Mouse (Mus musculus) CH12.LX (cell line): Measurements from ENCODE around the gene Mdc1. TPM values are rescaled to one million over a fixed set of nuclear protein-coding genes. Genes with fewer than 3 reads are reported as not detected.
A peak's percentile ranks its signal among the peaks of the same experiment; 100 is the strongest.

Experiments used
- DNase-seq: peaks from one replicate; pipeline ENCODE4 v3.0.0-alpha.2; 2013; ENCODE audit errors: extremely low read depth
- H3K27ac ChIP-seq: 2 replicates; pipeline ENCODE4 v1.5.1; 2012; ENCODE audit warnings: low read depth, mild to moderate bottlenecking, control low read depth, moderate library complexity; ENCODE audit not compliant: insufficient read depth
- H3K27me3 ChIP-seq: replicated peaks from 2 replicates; pipeline ENCODE3; 2012; ENCODE audit warnings: inconsistent platforms
- H3K36me3 ChIP-seq, 2 experiments: replicated peaks in 1 of 2; 2 replicates each; pipeline versions ENCODE3 to v1.6.1; 2012; ENCODE audit warnings: inconsistent platforms in 1 of 2, low read length in 1 of 2, mild to moderate bottlenecking in 1 of 2, mixed read lengths in 1 of 2, moderate library complexity in 1 of 2; ENCODE audit not compliant: control insufficient read depth in 1 of 2, insufficient read depth in 1 of 2
- H3K4me1 ChIP-seq, 2 experiments: 2 replicates each; pipeline ENCODE4 v1.6.1; 2012; ENCODE audit warnings: inconsistent platforms in 1 of 2, moderate library complexity in 1 of 2; ENCODE audit not compliant: insufficient read depth in 2 of 2, control insufficient read depth in 1 of 2
- H3K4me2 ChIP-seq: 2 replicates; pipeline ENCODE4 v1.6.1; 2012; ENCODE audit warnings: low read depth, mild to moderate bottlenecking, control low read depth; ENCODE audit not compliant: poor library complexity, insufficient read depth, severe bottlenecking
- H3K4me3 ChIP-seq, 3 experiments: fragments of 150-350 bp in 1 of 3; sonication (generic) in 1 of 3; replicated peaks in 1 of 3; 2 replicates each; pipeline versions ENCODE3 to v1.5.1; 2011 to 2012; ENCODE audit warnings: low read depth in 2 of 3, low read length in 2 of 3, mild to moderate bottlenecking in 2 of 3, moderate library complexity in 2 of 3, control low read depth in 1 of 3, improper control_type of control experiment in 1 of 3, inconsistent platforms in 1 of 3, mixed read lengths in 1 of 3; ENCODE audit not compliant: poor library complexity in 1 of 3
- H3K79me2 ChIP-seq: replicated peaks from 2 replicates; pipeline ENCODE4 v1.6.1; 2012; ENCODE audit warnings: mild to moderate bottlenecking, moderate library complexity; ENCODE audit not compliant: control insufficient read depth, poor library complexity, insufficient read depth, severe bottlenecking; ENCODE audit errors: extremely low read depth
- H3K9ac ChIP-seq: 2 replicates; pipeline ENCODE4 v1.6.1; 2012; ENCODE audit warnings: low read depth, mild to moderate bottlenecking, control low read depth, moderate library complexity; ENCODE audit not compliant: insufficient read depth
- H3K9me3 ChIP-seq: replicated peaks from 2 replicates; pipeline ENCODE3; 2012; ENCODE audit warnings: low read length, inconsistent platforms, mixed read lengths
- BHLHE40 ChIP-seq: IDR thresholded peaks from 2 replicates; pipeline ENCODE4 v1.6.1; 2011; ENCODE audit warnings: mild to moderate bottlenecking, low read depth, low read length, improper control_type of control experiment
- CTCF ChIP-seq, 2 experiments: IDR thresholded peaks in 1 of 2; conservative IDR thresholded peaks in 1 of 2; 2 replicates each; pipeline ENCODE4 v1.5.1; 2011 to 2012; ENCODE audit warnings: low read depth in 2 of 2, low read length in 2 of 2, improper control_type of control experiment in 1 of 2, inconsistent platforms in 1 of 2, mild to moderate bottlenecking in 1 of 2, moderate library complexity in 1 of 2
- E2F4 ChIP-seq: IDR thresholded peaks from 2 replicates; pipeline ENCODE4 v1.6.1; 2011; ENCODE audit warnings: low read depth, low read length, improper control_type of control experiment; ENCODE audit not compliant: insufficient replicate concordance
- ELF1 ChIP-seq: IDR thresholded peaks from 2 replicates; pipeline ENCODE4 v1.6.1; 2014; ENCODE audit warnings: low read depth, mild to moderate bottlenecking, inconsistent platforms, low read length, improper control_type of control experiment
- EP300 ChIP-seq: IDR thresholded peaks from 2 replicates; pipeline ENCODE4 v1.6.1; 2011; ENCODE audit warnings: low read length, improper control_type of control experiment
- HCFC1 ChIP-seq: IDR thresholded peaks from 2 replicates; pipeline ENCODE4 v1.6.1; 2012; ENCODE audit warnings: low read depth, mild to moderate bottlenecking, inconsistent platforms, low read length, improper control_type of control experiment
- MAFK ChIP-seq: IDR thresholded peaks from 2 replicates; pipeline ENCODE4 v1.6.1; 2011; ENCODE audit warnings: low read length, improper control_type of control experiment; ENCODE audit not compliant: insufficient replicate concordance
- MAZ ChIP-seq: IDR thresholded peaks from 2 replicates; pipeline ENCODE4 v1.6.1; 2012; ENCODE audit warnings: low read depth, mild to moderate bottlenecking, inconsistent platforms, low read length, improper control_type of control experiment, moderate library complexity
- MEF2A ChIP-seq: IDR thresholded peaks from 2 replicates; pipeline ENCODE4 v1.6.1; 2014; ENCODE audit warnings: low read depth, mild to moderate bottlenecking, inconsistent platforms, low read length, improper control_type of control experiment, borderline replicate concordance
- MXI1 ChIP-seq: IDR thresholded peaks from 2 replicates; pipeline ENCODE4 v1.6.1; 2011; ENCODE audit warnings: mild to moderate bottlenecking, low read depth, low read length, improper control_type of control experiment
- POLR2AphosphoS2 ChIP-seq: IDR thresholded peaks from 2 replicates; pipeline ENCODE4 v1.6.1; 2011; ENCODE audit warnings: low read depth, low read length, improper control_type of control experiment
- RAD21 ChIP-seq: IDR thresholded peaks from 2 replicates; pipeline ENCODE4 v1.6.1; 2011; ENCODE audit warnings: low read depth, mild to moderate bottlenecking, low read length, improper control_type of control experiment, moderate library complexity
- RCOR1 ChIP-seq: conservative IDR thresholded peaks from 2 replicates; pipeline ENCODE4 v1.6.1; 2012; ENCODE audit warnings: low read depth, mild to moderate bottlenecking, inconsistent platforms, low read length, improper control_type of control experiment
- SIN3A ChIP-seq: IDR thresholded peaks from 2 replicates; pipeline ENCODE4 v1.6.1; 2012; ENCODE audit warnings: low read length, improper control_type of control experiment, inconsistent platforms
- SMC3 ChIP-seq: IDR thresholded peaks from 2 replicates; pipeline ENCODE4 v1.6.1; 2011; ENCODE audit warnings: low read depth, low read length, improper control_type of control experiment
- TBP ChIP-seq: conservative IDR thresholded peaks from 2 replicates; pipeline ENCODE4 v1.6.1; 2011; ENCODE audit warnings: low read depth, low read length, improper control_type of control experiment
- TCF12 ChIP-seq: IDR thresholded peaks from 2 replicates; pipeline ENCODE4 v1.6.1; 2014; ENCODE audit warnings: low read depth, mild to moderate bottlenecking, inconsistent platforms, low read length, improper control_type of control experiment
- UBTF ChIP-seq: IDR thresholded peaks from 2 replicates; pipeline ENCODE4 v1.6.1; 2012; ENCODE audit warnings: low read depth, mild to moderate bottlenecking, inconsistent platforms, low read length, improper control_type of control experiment, moderate library complexity
- USF1 ChIP-seq: IDR thresholded peaks from 2 replicates; pipeline ENCODE4 v1.6.1; 2014; ENCODE audit warnings: low read depth, mild to moderate bottlenecking, inconsistent platforms, low read length, improper control_type of control experiment
- ZMIZ1 ChIP-seq: IDR thresholded peaks from 2 replicates; pipeline ENCODE4 v1.6.1; 2012; ENCODE audit warnings: low read depth, mild to moderate bottlenecking, inconsistent platforms, low read length, improper control_type of control experiment
- ZNF384 ChIP-seq: IDR thresholded peaks from 2 replicates; pipeline ENCODE4 v1.6.1; 2012; ENCODE audit warnings: low read depth, low read length, improper control_type of control experiment, inconsistent platforms
- dilution Hi-C: fragments of 300-500 bp; cut with MboI; formaldehyde crosslinking; loops from 2 replicates; pipeline ENCODE4 v1.14.3; 2020; ENCODE audit warnings: low sequenced_read_pairs; ENCODE audit not compliant: extremely low pct_unique_long_range_greater_than_20kb, extremely low pct_ligation_motif_present
- in situ Hi-C: fragments of 300-500 bp; cut with MboI; formaldehyde crosslinking; loops from 3 replicates; pipeline ENCODE4 v1.14.3; 2019; ENCODE audit warnings: low sequenced_read_pairs, low pct_ligation_motif_present, low pct_unique_long_range_greater_than_20kb, mixed read lengths
- polyA plus RNA-seq: library from polyadenylated mRNA; unstranded; fragments of >175 nt; gene quantifications from 2 replicates; pipeline ENCODE4 v1.2.1, GENCODE M21; 2012; ENCODE audit warnings: low read depth; ENCODE audit not compliant: insufficient read length
- total RNA-seq, 2 experiments: library from RNA; depleted of rRNA; stranded (reverse); fragments of 300-350 nt in 1 of 2; fragments of >200 nt in 1 of 2; gene quantifications; 2 replicates each; pipeline ENCODE4 v1.2.3; 2012 to 2014

Gene Mdc1
- total and polyA plus RNA-seq, 3 experiments = 3.3 to 15.7 (median 8.2) TPM

DNA sequence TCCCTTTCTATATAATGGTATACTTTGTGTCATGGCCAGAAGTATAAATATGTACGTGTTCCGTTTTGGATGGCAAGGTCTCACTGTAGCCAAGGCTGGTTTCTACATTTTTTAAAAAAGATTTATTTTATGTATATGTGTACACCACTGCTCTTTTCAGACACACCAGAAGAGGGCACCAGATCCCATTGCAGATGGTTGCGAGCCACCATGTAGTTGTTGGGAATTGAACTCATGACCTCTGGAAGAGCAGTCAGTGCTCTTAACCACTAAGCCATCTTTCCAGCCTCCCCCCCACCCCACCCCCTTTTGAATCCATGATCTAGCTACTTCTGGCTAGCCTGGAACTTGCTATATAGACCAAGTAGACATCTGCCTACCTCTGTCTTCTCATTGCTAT lies 2.2 kb downstream of the Mdc1 start:
- no peaks in the 10 kb centered on the region; the same call in none of the 2 replicates for H3K79me2 ChIP-seq
- dilution Hi-C loops = no loop called here
- no peaks in the 10 kb centered on the region for H3K9me3 ChIP-seq
- in situ Hi-C loops = no loop called here
- H3K4me3 ChIP-seq = no peak overlapping the region
- no peak overlapping the region for H3K27ac ChIP-seq
- no peak overlapping the region for H3K9ac ChIP-seq
- TF ChIP-seq ZMIZ1 = no peak
- TF ChIP-seq USF1 = no peak
- no peak for TF ChIP-seq ELF1
- TF ChIP-seq MAFK = no peak
- TF ChIP-seq MEF2A = no peak
- TF ChIP-seq BHLHE40 = no peak
- TF ChIP-seq ZNF384 = no peak
- no peak for TF ChIP-seq HCFC1
- no peak for TF ChIP-seq POLR2AphosphoS2
- TF ChIP-seq MXI1 = no peak
- peak; percentile 30 for TF ChIP-seq RAD21
- peak; percentile 43 for TF ChIP-seq SMC3
- TF ChIP-seq SIN3A = no peak
- TF ChIP-seq CTCF (conservative IDR thresholded peaks at IDR 0.05 in 1 of 2, IDR thresholded peaks at IDR 0.05 in 1 of 2; ENCODE audit: low read depth in 2 of 2, low read length in 2 of 2) = peak in 1 of 2 experiments; percentile 53; a peak in 2 of 4 replicates
- no peak for TF ChIP-seq TCF12
- no peak for TF ChIP-seq TBP
- TF ChIP-seq MAZ = no peak
- TF ChIP-seq UBTF = no peak
- TF ChIP-seq RCOR1 = no peak
- H3K36me3 ChIP-seq = peaks cover 27 to 34% of the 10 kb centered on the region in 2 experiments
- peaks cover 0 to 35% of the 10 kb centered on the region in 2 experiments; a peak in 2 of 4 replicates for H3K4me1 ChIP-seq
- no peaks in the 10 kb centered on the region for H3K27me3 ChIP-seq
- no peak for DNase-seq
- no peak overlapping the region for H3K4me2 ChIP-seq

DNA sequence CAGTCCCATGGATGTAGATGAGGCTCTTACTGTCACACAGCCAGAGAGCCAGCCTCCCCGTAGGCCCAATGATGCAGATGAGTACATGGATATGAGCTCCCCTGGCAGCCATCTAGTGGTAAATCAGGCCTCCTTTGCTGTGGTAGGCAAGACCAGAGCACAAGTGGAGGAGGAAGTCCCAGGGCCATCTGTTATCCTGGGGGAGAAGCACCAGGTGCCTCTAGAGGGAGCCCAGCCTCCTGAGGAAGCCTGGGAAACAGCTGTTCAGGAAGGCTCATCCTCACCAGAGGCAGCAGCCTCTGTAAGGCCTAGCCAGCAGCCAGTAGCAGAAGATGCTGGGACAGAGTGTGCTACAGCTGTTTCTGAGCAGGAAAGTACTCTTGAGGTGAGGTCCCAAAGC lies 6.8 kb downstream of the Mdc1 start:
- in situ Hi-C loops (no loop called here), dilution Hi-C loops (no loop called here)
- Histone ChIP-seq H3K79me2 (no peaks in the 10 kb centered on the region; the same call in 1 of the 2 replicates), H3K27me3 (no peaks in the 10 kb centered on the region), H3K4me2 (no peak overlapping the region), H3K36me3 (peaks cover 50 to 76% of the 10 kb centered on the region in 2 experiments), H3K9ac (no peak overlapping the region), H3K4me3 (no peak overlapping the region), H3K9me3 (no peaks in the 10 kb centered on the region), H3K27ac (no peak overlapping the region), H3K4me1 (peaks cover 0 to 17% of the 10 kb centered on the region in 2 experiments; a peak in 2 of 4 replicates)
- TF ChIP-seq CTCF (conservative IDR thresholded peaks at IDR 0.05 in 1 of 2, IDR thresholded peaks at IDR 0.05 in 1 of 2; ENCODE audit: low read depth in 2 of 2, low read length in 2 of 2) (peak in 1 of 2 experiments; percentile 44; a peak in 2 of 4 replicates), E2F4 (no peak), EP300 (no peak), RAD21 (peak; percentile 24), SMC3 (peak; percentile 26)
- DNase-seq = no peak
